Mouse (Mus musculus) forebrain, embryonic 12.5 days (tissue): ENCODE results near the gene Trappc13. TPM values are rescaled to one million over a fixed set of nuclear protein-coding genes. Genes with fewer than 3 reads are reported as not detected.

Experiments used
- ATAC-seq: fragments of 200-750 bp; cut with Nextera tagmentation; 2 replicates; pipeline ENCODE4 v1.8.0; 2017; ENCODE audit warnings: moderate TSS enrichment; ENCODE audit not compliant: low FRiP score
- H3K27ac ChIP-seq: fragments of 300-500 bp; sonication (generic); 2 replicates; pipeline ENCODE4 v1.5.1; 2016; ENCODE audit warnings: mild to moderate bottlenecking
- H3K27me3 ChIP-seq: fragments of 300-500 bp; sonication (generic); 2 replicates; pipeline ENCODE4 v1.6.1; 2016; ENCODE audit warnings: mild to moderate bottlenecking
- H3K36me3 ChIP-seq: fragments of 300-500 bp; sonication (generic); replicated peaks from 2 replicates; pipeline ENCODE4 v1.6.1; 2016; ENCODE audit warnings: mild to moderate bottlenecking
- H3K4me1 ChIP-seq: fragments of 300-500 bp; sonication (generic); 2 replicates; pipeline ENCODE4 v1.6.1; 2016
- H3K4me2 ChIP-seq: fragments of 300-500 bp; sonication (generic); 2 replicates; pipeline ENCODE4 v1.6.1; 2016; ENCODE audit warnings: mild to moderate bottlenecking, moderate library complexity
- H3K4me3 ChIP-seq: fragments of 300-500 bp; sonication (generic); replicated peaks from 2 replicates; pipeline ENCODE4 v1.5.1; 2016; ENCODE audit warnings: mild to moderate bottlenecking
- H3K9ac ChIP-seq: fragments of 300-500 bp; sonication (generic); 2 replicates; pipeline ENCODE4 v1.6.1; 2016; ENCODE audit warnings: mild to moderate bottlenecking
- H3K9me3 ChIP-seq: fragments of 300-500 bp; sonication (generic); 2 replicates; pipeline ENCODE4 v1.6.1; 2016
- WGBS: fragments of 180-500 bp; shearing (Covaris S2); methylation state at CpG from one replicate; pipeline ENCODE4 v1.1.7; 2016; 5-methylcytosine and 5-hydroxymethylcytosine counted together
- polyA plus RNA-seq: library from polyadenylated mRNA; unstranded; fragments of >200 nt; fragmentation: Nextera tagmentation; extraction: Ambion mirVana; gene quantifications from 2 replicates; pipeline ENCODE4 v1.2.1, GENCODE M21; 2016

Trappc13 gene
- polyA plus RNA-seq, 1 experiment from 2014 or later = 91.9 TPM

GRCm38 (mm10) chr13:104110526-104110925, 67.7 kb downstream of the Trappc13 start:
- Histone ChIP-seq H3K4me3 (peak overlapping the region; percentile 76), H3K4me1 (peaks cover 20% of the 10 kb centered on the region), H3K27me3 (no peaks in the 10 kb centered on the region), H3K9me3 (no peaks in the 10 kb centered on the region), H3K36me3 (peaks cover 6% of the 10 kb centered on the region; the same call in 1 of the 2 replicates), H3K27ac (no peak overlapping the region), H3K4me2 (peak overlapping the region; percentile 98), H3K9ac (peak overlapping the region; percentile 76)
- no peak for ATAC-seq
- 41% methylated on average over 7 of the region's 7 CpGs for WGBS

GRCm38 (mm10) chr13:104109816-104110521, 68.3 kb downstream of the Trappc13 start:
- peak overlapping the region; percentile 98 for H3K4me2 ChIP-seq
- peaks cover 2% of the 10 kb centered on the region; the same call in 1 of the 2 replicates for H3K36me3 ChIP-seq
- peak overlapping the region; percentile 76 for H3K9ac ChIP-seq
- no peaks in the 10 kb centered on the region for H3K9me3 ChIP-seq
- 1% methylated on average over 38 of the region's 38 CpGs for WGBS
- peak overlapping the region; percentile 76 for H3K4me3 ChIP-seq
- peaks cover 20% of the 10 kb centered on the region for H3K4me1 ChIP-seq
- H3K27ac ChIP-seq = no peak overlapping the region
- H3K27me3 ChIP-seq = no peaks in the 10 kb centered on the region
- peak; percentile 85 for ATAC-seq

- Histone ChIP-seq H3K4me1 (peaks cover 20% of the 10 kb centered on the region), H3K4me2 (peak within 1 kb of the TSS; percentile 98), H3K27me3 (no peaks in the 10 kb centered on the region), H3K27ac (peak within 1 kb of the TSS; percentile 53; the same call in 1 of the 2 replicates), H3K9me3 (no peaks in the 10 kb centered on the region; the same call in 1 of the 2 replicates), H3K9ac (peak within 1 kb of the TSS; percentile 76), H3K36me3 (no peaks in the 10 kb centered on the region; the same call in 1 of the 2 replicates), H3K4me3 (peak within 1 kb of the TSS; percentile 76)
- WGBS = 0% methylated on average over 28 of the region's 44 CpGs
- peak; percentile 96 for ATAC-seq
Observed at GRCm38 (mm10) chr13:104109288-104109815, 68.9 kb downstream of the Trappc13 start, which contains the start of the genes Nln and Sgtb. Gene Nln, minus strand, starts transcription at chr13:104109614. Gene Sgtb, plus strand, starts transcription at chr13:104109741.

GRCm38 (mm10) chr13:104108651-104109287, 69.5 kb downstream of the Trappc13 start:
- H3K9ac ChIP-seq = peak overlapping the region; percentile 76
- WGBS = 2% methylated on average over 24 of the region's 24 CpGs
- H3K9me3 ChIP-seq = no peaks in the 10 kb centered on the region; the same call in 1 of the 2 replicates
- ATAC-seq = no peak
- H3K27me3 ChIP-seq = no peaks in the 10 kb centered on the region
- H3K4me3 ChIP-seq = peak overlapping the region; percentile 76
- no peaks in the 10 kb centered on the region; the same call in none of the 2 replicates for H3K36me3 ChIP-seq
- peaks cover 20% of the 10 kb centered on the region for H3K4me1 ChIP-seq
- peak overlapping the region; percentile 98 for H3K4me2 ChIP-seq
- peak overlapping the region; percentile 53; the same call in 1 of the 2 replicates for H3K27ac ChIP-seq

GRCm38 (mm10) chr13:104101606-104102235, 76.5 kb downstream of the Trappc13 start:
- WGBS = 93% methylated on average over 5 of the region's 5 CpGs
- H3K27me3 ChIP-seq = no peaks in the 10 kb centered on the region
- H3K4me1 ChIP-seq = no peaks in the 10 kb centered on the region
- H3K9ac ChIP-seq = no peak overlapping the region
- H3K9me3 ChIP-seq = no peaks in the 10 kb centered on the region; the same call in 1 of the 2 replicates
- H3K27ac ChIP-seq = no peak overlapping the region
- no peaks in the 10 kb centered on the region; the same call in 1 of the 2 replicates for H3K36me3 ChIP-seq
- no peak overlapping the region for H3K4me2 ChIP-seq
- H3K4me3 ChIP-seq = no peak overlapping the region
- no peak for ATAC-seq

- Histone ChIP-seq H3K4me3 (no peak overlapping the region), H3K9me3 (no peaks in the 10 kb centered on the region; the same call in 1 of the 2 replicates), H3K4me2 (no peak overlapping the region), H3K27ac (no peak overlapping the region), H3K4me1 (no peaks in the 10 kb centered on the region; the same call in 1 of the 2 replicates), H3K36me3 (no peaks in the 10 kb centered on the region; the same call in 1 of the 2 replicates), H3K9ac (no peak overlapping the region), H3K27me3 (no peaks in the 10 kb centered on the region)
- no peak for ATAC-seq
- 87% methylated on average over 4 of the region's 4 CpGs for WGBS
Observed at GRCm38 (mm10) chr13:104100416-104100815, 77.9 kb downstream of the Trappc13 start.

GRCm38 (mm10) chr13:104097190-104097589, 81.1 kb downstream of the Trappc13 start:
- 93% methylated on average over 7 of the region's 7 CpGs for WGBS
- H3K27me3 ChIP-seq = no peaks in the 10 kb centered on the region
- no peak overlapping the region for H3K9ac ChIP-seq
- H3K4me1 ChIP-seq = no peaks in the 10 kb centered on the region; the same call in 1 of the 2 replicates
- no peaks in the 10 kb centered on the region for H3K36me3 ChIP-seq
- no peak overlapping the region for H3K27ac ChIP-seq
- no peaks in the 10 kb centered on the region for H3K9me3 ChIP-seq
- no peak for ATAC-seq
- no peak overlapping the region for H3K4me2 ChIP-seq
- no peak overlapping the region for H3K4me3 ChIP-seq

- Histone ChIP-seq H3K4me2 (no peak overlapping the region), H3K27ac (no peak overlapping the region), H3K4me3 (no peak overlapping the region), H3K36me3 (no peaks in the 10 kb centered on the region), H3K27me3 (no peaks in the 10 kb centered on the region), H3K9me3 (no peaks in the 10 kb centered on the region), H3K9ac (no peak overlapping the region), H3K4me1 (no peaks in the 10 kb centered on the region; the same call in 1 of the 2 replicates)
- ATAC-seq = no peak
- 61% methylated on average over 7 of the region's 7 CpGs for WGBS
Observed at GRCm38 (mm10) chr13:104095955-104096354, 82.3 kb downstream of the Trappc13 start.

GRCm38 (mm10) chr13:104094531-104095385, 83.5 kb downstream of the Trappc13 start:
- 82% methylated on average over 11 of the region's 11 CpGs for WGBS
- Histone ChIP-seq H3K4me3 (no peak overlapping the region), H3K4me2 (no peak overlapping the region), H3K4me1 (no peaks in the 10 kb centered on the region; the same call in 1 of the 2 replicates), H3K27ac (no peak overlapping the region), H3K27me3 (no peaks in the 10 kb centered on the region), H3K9me3 (no peaks in the 10 kb centered on the region), H3K9ac (no peak overlapping the region), H3K36me3 (no peaks in the 10 kb centered on the region)
- ATAC-seq = 0 out of 2 replicates have a peak, but pooled peaks have one; percentile 33
